In genomic region chr4:133928576-133929277, GRCm38 (mm10) we compare ENCODE assay signal across 8 mouse cellular contexts. TPM values are rescaled to one million over a fixed set of nuclear protein-coding genes. Genes with fewer than 3 reads are reported as not detected.
A peak's percentile ranks its signal among the peaks of the same experiment; 100 is the strongest.
DNase-seq lines count a peak whose midpoint lies in the region; ATAC-seq and TF ChIP-seq lines count a peak whose summit lies in the region.

No protein-coding gene starts in this region.

- H3K4me3 ChIP-seq in kidney, adult 2 months (ENCODE audit: insufficient read depth, low read depth, low read length) = no peak overlapping the region
- no peak overlapping the region for H3K4me3 ChIP-seq in limb, embryonic 12.5 days (replicated peaks)

- no peaks in the 10 kb centered on the region for H3K36me3 ChIP-seq in kidney, adult 2 months (ENCODE audit: control insufficient read depth, insufficient read depth, low read length)
- H3K36me3 ChIP-seq in limb, embryonic 12.5 days = no peaks in the 10 kb centered on the region

- no peak for ATAC-seq in limb, embryonic 12.5 days (ENCODE audit: insufficient number of reproducible peaks, insufficient read depth, low FRiP score, low TSS enrichment, low read depth)

- WGBS in kidney, adult 2 months = 25% methylated on average over 15 of the region's 15 CpGs
- 43% methylated on average over 15 of the region's 15 CpGs for WGBS in limb, embryonic 12.5 days

- TF ChIP-seq CTCF in kidney, adult 2 months (conservative IDR thresholded peaks at IDR 0.05; ENCODE audit: insufficient read depth, insufficient read length, low read depth, low read length) = no peak

- no peaks in the 10 kb centered on the region for H3K4me1 ChIP-seq in kidney, adult 2 months (ENCODE audit: control insufficient read depth, insufficient read depth, low read length)
- 0 out of 2 replicates have a peak, but pooled peaks cover 10% of the 10 kb centered on the region for H3K4me1 ChIP-seq in limb, embryonic 12.5 days (replicated peaks)

- H3K9ac ChIP-seq in limb, embryonic 12.5 days (replicated peaks) = no peak overlapping the region

- H3K27ac ChIP-seq in kidney, adult 2 months (ENCODE audit: insufficient read depth, low read depth, low read length) = peak overlapping the region; percentile 48
- peak overlapping the region; percentile 54 for H3K27ac ChIP-seq in limb, embryonic 12.5 days

- H3K27me3 ChIP-seq in kidney, adult 2 months (replicated peaks; ENCODE audit: control insufficient read depth, insufficient read depth, low read length) = no peaks in the 10 kb centered on the region
- no peaks in the 10 kb centered on the region for H3K27me3 ChIP-seq in limb, embryonic 12.5 days

- H3K9me3 ChIP-seq in limb, embryonic 12.5 days = no peaks in the 10 kb centered on the region

- no peak for TF ChIP-seq POLR2A in kidney, adult 2 months (IDR thresholded peaks at IDR 0.05; ENCODE audit: low read depth, low read length)

- no peak overlapping the region for H3K4me2 ChIP-seq in limb, embryonic 12.5 days

- no peak for DNase-seq in kidney, adult 2 months
- no peak for DNase-seq in kidney, postnatal 25 days
- DNase-seq in embryo, embryonic 9.5 days (ENCODE audit: extremely low spot score) = peak; percentile 49
- peak; percentile 27 for DNase-seq in naive thymus-derived CD4-positive, alpha-beta T cell, adult 2 months (ENCODE audit: low read depth)
- DNase-seq in left cerebral cortex, adult 11 months (ENCODE audit: low spot score) = no peak
- DNase-seq in cerebellum, postnatal 10 days = no peak
- DNase-seq in frontal cortex, postnatal 25 days (ENCODE audit: low spot score in 2 of 2) = no peak

RNA-seq across cellular contexts. Expression of gene Hmgn2, which starts 39.7 kb away (rescaled TPM):
- 12.2 and 21.9 TPM in 2 replicates for polyA plus RNA-seq in kidney, adult 2 months (2012; rRNA removed)
- polyA plus RNA-seq in limb, embryonic 12.5 days (2016; fragmentation: Nextera tagmentation; extraction: Ambion mirVana) = 3,165 and 3,185 TPM in 2 replicates

RNA-seq across cellular contexts. Expression of gene Rps6ka1, which starts 41.1 kb away (rescaled TPM):
- 29.4 and 30.9 TPM in 2 replicates for polyA plus RNA-seq in kidney, adult 2 months (2012; rRNA removed)
- 47.9 and 50.0 TPM in 2 replicates for polyA plus RNA-seq in limb, embryonic 12.5 days (2016; fragmentation: Nextera tagmentation; extraction: Ambion mirVana)

Comparison
In these comparisons a context has a peak if more than half of its experiments do, and no peak if none do; other contexts are left out.
1. DNase-seq: peak in embryo, embryonic 9.5 days (single experiment) and naive thymus-derived CD4-positive, alpha-beta T cell, adult 2 months (single experiment); none in kidney, adult 2 months (single experiment), kidney, postnatal 25 days (0 of 2), left cerebral cortex, adult 11 months (single experiment), cerebellum, postnatal 10 days (0 of 2) and frontal cortex, postnatal 25 days (0 of 2).
2. RNA of gene Hmgn2, which starts 39.7 kb away (polyA plus RNA-seq): 3,165 to 3,185 TPM in limb, embryonic 12.5 days; 12.2 to 21.9 TPM in kidney, adult 2 months; every median in the first group is over 100 times any median in the second.